Mouse (Mus musculus) MEL (cell line): ENCODE data around the gene Ppp1r15b. TPM values are rescaled to one million over a fixed set of nuclear protein-coding genes. Genes with fewer than 3 reads are reported as not detected.

Experiments used
- DNase-seq: peaks from one replicate; pipeline ENCODE4 v3.0.0; 2011; ENCODE audit warnings: low read depth, low spot score
- H3K27ac ChIP-seq: 2 replicates; pipeline ENCODE4 v1.5.1; 2012; ENCODE audit warnings: low read depth, mild to moderate bottlenecking, control low read depth, low read length, moderate library complexity; ENCODE audit not compliant: control insufficient read depth
- H3K27me3 ChIP-seq, 2 experiments: fragments of 150-350 bp in 1 of 2; sonication (generic) in 1 of 2; 2 replicates each; pipeline ENCODE4 v1.6.1; 2012; ENCODE audit warnings: low read length in 2 of 2, mild to moderate bottlenecking in 2 of 2, improper control_type of control experiment in 1 of 2, moderate library complexity in 1 of 2; ENCODE audit not compliant: insufficient read depth in 2 of 2, control insufficient read depth in 1 of 2
- H3K36me3 ChIP-seq, 2 experiments: 2 replicates each; pipeline ENCODE4 v1.6.1; 2012 to 2014; ENCODE audit warnings: low read length in 2 of 2, improper control_type of control experiment in 1 of 2, inconsistent platforms in 1 of 2, mild to moderate bottlenecking in 1 of 2; ENCODE audit not compliant: insufficient read depth in 2 of 2, control insufficient read depth in 1 of 2
- H3K4me1 ChIP-seq, 2 experiments: fragments of 150-350 bp in 1 of 2; sonication (generic) in 1 of 2; 2 replicates each; pipeline ENCODE4 v1.6.1; 2012; ENCODE audit warnings: low read length in 2 of 2, improper control_type of control experiment in 1 of 2, mild to moderate bottlenecking in 1 of 2; ENCODE audit not compliant: insufficient read depth in 2 of 2, control insufficient read depth in 1 of 2
- H3K4me3 ChIP-seq, 2 experiments: fragments of 150-350 bp in 1 of 2; sonication (generic) in 1 of 2; 2 replicates each; pipeline ENCODE4 v1.5.1; 2012; ENCODE audit warnings: low read depth in 2 of 2, low read length in 2 of 2, mild to moderate bottlenecking in 2 of 2, moderate library complexity in 2 of 2, control low read depth in 1 of 2, improper control_type of control experiment in 1 of 2; ENCODE audit not compliant: control insufficient read depth in 1 of 2, insufficient read depth in 1 of 2
- H3K79me2 ChIP-seq: 2 replicates; pipeline ENCODE4 v1.6.1; 2012; ENCODE audit warnings: mild to moderate bottlenecking, low read length, moderate library complexity; ENCODE audit not compliant: control insufficient read depth, poor library complexity, insufficient read depth
- H3K9ac ChIP-seq: 2 replicates; pipeline ENCODE4 v1.6.1; 2012; ENCODE audit warnings: low read depth, mild to moderate bottlenecking, control low read depth, low read length, moderate library complexity; ENCODE audit not compliant: control insufficient read depth, poor library complexity, severe bottlenecking
- H3K9me3 ChIP-seq: fragments of 150-350 bp; sonication (generic); replicated peaks from 2 replicates; pipeline ENCODE4 v1.6.1; 2012; ENCODE audit warnings: mild to moderate bottlenecking, low read length, improper control_type of control experiment, moderate library complexity; ENCODE audit not compliant: insufficient read depth
- BHLHE40 ChIP-seq: IDR thresholded peaks from 2 replicates; pipeline ENCODE4 v1.6.1; 2012; ENCODE audit warnings: low read depth, mild to moderate bottlenecking, inconsistent platforms, low read length, improper control_type of control experiment, borderline replicate concordance
- CHD2 ChIP-seq: IDR thresholded peaks from 2 replicates; pipeline ENCODE4 v1.6.1; 2011; ENCODE audit warnings: low read length, improper control_type of control experiment
- E2F4 ChIP-seq: IDR thresholded peaks from 2 replicates; pipeline ENCODE4 v1.6.1; 2011; ENCODE audit warnings: low read depth, low read length, improper control_type of control experiment, borderline replicate concordance
- EP300 ChIP-seq, 2 experiments: IDR thresholded peaks; 2 replicates each; pipeline ENCODE4 v1.6.1; 2011; ENCODE audit warnings: improper control_type of control experiment in 2 of 2, low read length in 2 of 2, low read depth in 1 of 2, mild to moderate bottlenecking in 1 of 2
- ETS1 ChIP-seq: IDR thresholded peaks from 2 replicates; pipeline ENCODE4 v1.6.1; 2012; ENCODE audit warnings: low read depth, mild to moderate bottlenecking, inconsistent platforms, low read length, improper control_type of control experiment, moderate library complexity
- GABPA ChIP-seq: IDR thresholded peaks from 2 replicates; pipeline ENCODE4 v1.6.1; 2012; ENCODE audit warnings: low read depth, mild to moderate bottlenecking, inconsistent platforms, low read length, improper control_type of control experiment, moderate library complexity
- HCFC1 ChIP-seq: IDR thresholded peaks from 2 replicates; pipeline ENCODE4 v1.6.1; 2012; ENCODE audit warnings: low read depth, mild to moderate bottlenecking, inconsistent platforms, low read length, improper control_type of control experiment, moderate library complexity
- KAT2A ChIP-seq: conservative IDR thresholded peaks from 2 replicates; pipeline ENCODE4 v1.6.1; 2012; ENCODE audit warnings: low read depth, low read length, improper control_type of control experiment, inconsistent platforms
- MAZ ChIP-seq: IDR thresholded peaks from 2 replicates; pipeline ENCODE4 v1.6.1; 2012; ENCODE audit warnings: low read depth, mild to moderate bottlenecking, inconsistent platforms, low read length, improper control_type of control experiment
- NELFE ChIP-seq: IDR thresholded peaks from 2 replicates; pipeline ENCODE4 v1.6.1; 2011; ENCODE audit warnings: low read depth, low read length, improper control_type of control experiment
- POLR2AphosphoS5 ChIP-seq: IDR thresholded peaks from 2 replicates; pipeline ENCODE4 v1.6.1; 2012; ENCODE audit warnings: low read depth, borderline replicate concordance, mild to moderate bottlenecking, inconsistent platforms, low read length, moderate library complexity, mixed read lengths
- SIN3A ChIP-seq: IDR thresholded peaks from 2 replicates; pipeline ENCODE4 v1.6.1; 2012; ENCODE audit warnings: low read length, improper control_type of control experiment, inconsistent platforms
- SMC3 ChIP-seq: IDR thresholded peaks from 2 replicates; pipeline ENCODE4 v1.6.1; 2011; ENCODE audit warnings: low read depth, low read length, improper control_type of control experiment
- TAL1 ChIP-seq: IDR thresholded peaks from 2 replicates; pipeline ENCODE4 v1.6.1; 2012; ENCODE audit warnings: mild to moderate bottlenecking, inconsistent platforms, low read length, moderate library complexity, mixed read lengths
- TBP ChIP-seq: IDR thresholded peaks from 2 replicates; pipeline ENCODE4 v1.8.0; 2011; ENCODE audit warnings: low read depth, low read length, improper control_type of control experiment
- TCF12 ChIP-seq: IDR thresholded peaks from 2 replicates; pipeline ENCODE4 v1.6.1; 2014; ENCODE audit warnings: low read depth, mild to moderate bottlenecking, inconsistent platforms, low read length, improper control_type of control experiment, moderate library complexity
- UBTF ChIP-seq: IDR thresholded peaks from 2 replicates; pipeline ENCODE4 v1.6.1; 2012; ENCODE audit warnings: low read depth, mild to moderate bottlenecking, inconsistent platforms, low read length, improper control_type of control experiment, moderate library complexity, borderline replicate concordance; ENCODE audit not compliant: insufficient read depth
- USF1 ChIP-seq: IDR thresholded peaks from 2 replicates; pipeline ENCODE4 v1.6.1; 2014; ENCODE audit warnings: low read depth, mild to moderate bottlenecking, inconsistent platforms, low read length, improper control_type of control experiment, moderate library complexity
- ZC3H11A ChIP-seq: IDR thresholded peaks from 2 replicates; pipeline ENCODE4 v1.6.1; 2012; ENCODE audit warnings: low read depth, mild to moderate bottlenecking, inconsistent platforms, low read length, improper control_type of control experiment
- ZKSCAN1 ChIP-seq: IDR thresholded peaks from 2 replicates; pipeline ENCODE4 v1.6.1; 2012; ENCODE audit warnings: low read depth, mild to moderate bottlenecking, inconsistent platforms, low read length, improper control_type of control experiment, moderate library complexity
- ZMIZ1 ChIP-seq: IDR thresholded peaks from 2 replicates; pipeline ENCODE4 v1.6.1; 2012; ENCODE audit warnings: low read depth, mild to moderate bottlenecking, inconsistent platforms, low read length, improper control_type of control experiment, moderate library complexity
- polyA plus RNA-seq, 2 experiments: library from polyadenylated mRNA; stranded (reverse) in 1 of 2; unstranded in 1 of 2; fragments of >175 nt in 1 of 2; fragments of >200 nt in 1 of 2; gene quantifications; 2 replicates each; pipeline versions ENCODE4 v1.2.1 to v1.2.4; 2012; ENCODE audit warnings: low replicate concordance in 2 of 2, low read depth in 1 of 2; ENCODE audit not compliant: insufficient read length in 2 of 2, insufficient read depth in 1 of 2, missing spikeins in 1 of 2
- total RNA-seq: library from RNA; depleted of rRNA; stranded (reverse); fragments of 300-350 nt; gene quantifications from 2 replicates; pipeline ENCODE4 v1.2.3, GENCODE M21; 2012

The Ppp1r15b gene
- total and polyA plus RNA-seq, 3 experiments: 53.1 to 56.3 TPM; not detected in 1

DNA sequence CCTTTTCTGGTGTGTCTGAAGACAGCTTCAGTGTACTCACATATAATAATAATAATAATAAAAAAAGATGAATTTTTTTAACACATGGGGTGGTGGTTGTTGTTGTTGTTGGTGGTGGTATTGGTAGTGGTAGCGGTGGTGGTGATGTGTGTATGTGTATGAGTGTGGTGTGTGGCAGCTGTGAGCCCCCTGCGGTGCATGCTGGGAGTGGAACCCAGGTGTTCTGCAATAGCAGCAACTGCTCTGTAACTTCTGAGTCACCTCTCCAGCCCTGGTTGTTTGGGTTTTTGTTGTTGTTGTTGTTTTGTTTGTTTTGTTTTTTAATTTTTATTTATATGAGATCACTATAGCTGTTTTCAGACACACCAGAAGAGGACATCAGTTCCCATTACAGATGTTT lies 19.6 kb downstream of the Ppp1r15b start:
- Histone ChIP-seq H3K4me1 (no peaks in the 10 kb centered on the region), H3K36me3 (no peaks in the 10 kb centered on the region), H3K27me3 (no peaks in the 10 kb centered on the region), H3K27ac (no peak overlapping the region), H3K9ac (no peak overlapping the region), H3K9me3 (no peaks in the 10 kb centered on the region), H3K79me2 (no peaks in the 10 kb centered on the region), H3K4me3 (no peak overlapping the region)
- TF ChIP-seq ZKSCAN1 (no peak), BHLHE40 (no peak), NELFE (no peak), TBP (no peak), GABPA (no peak), SIN3A (no peak), TAL1 (no peak), CHD2 (no peak), ZMIZ1 (no peak), ETS1 (no peak), ZC3H11A (no peak)
- DNase-seq: no peak

- Histone ChIP-seq H3K9me3 (no peaks in the 10 kb centered on the region), H3K9ac (no peak overlapping the region), H3K27ac (no peak overlapping the region), H3K36me3 (no peaks in the 10 kb centered on the region), H3K4me3 (no peak overlapping the region), H3K79me2 (no peaks in the 10 kb centered on the region), H3K4me1 (no peaks in the 10 kb centered on the region), H3K27me3 (no peaks in the 10 kb centered on the region)
- no peak for DNase-seq
- TF ChIP-seq KAT2A: no peak
Measured at GRCm38 (mm10) chr1:133152213-133152612, 21.3 kb downstream of the Ppp1r15b start.

DNA sequence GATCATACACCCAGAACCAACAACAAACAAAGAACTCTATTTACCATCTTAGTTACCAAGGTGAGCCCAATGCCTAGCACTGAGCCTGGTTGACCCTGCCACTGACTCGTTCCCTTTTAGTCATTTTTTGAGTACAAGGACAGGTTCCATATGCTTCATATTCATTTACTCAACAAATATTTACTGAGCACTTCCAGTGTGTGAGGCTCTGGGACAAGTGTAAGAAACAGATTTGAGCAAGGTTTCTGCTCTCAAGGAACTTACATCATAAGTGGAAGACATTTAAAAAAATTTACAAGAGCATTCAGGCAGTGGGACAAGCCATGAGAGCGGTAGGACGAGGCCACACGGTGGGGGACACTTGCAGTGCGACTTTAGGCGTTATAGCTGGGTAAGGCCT lies 24.3 kb downstream of the Ppp1r15b start:
- H3K36me3 ChIP-seq: peaks cover 0 to 7% of the 10 kb centered on the region in 2 experiments; a peak in 2 of 4 replicates
- H3K79me2 ChIP-seq: no peaks in the 10 kb centered on the region
- no peaks in the 10 kb centered on the region for H3K9me3 ChIP-seq
- peaks cover 8 to 15% of the 10 kb centered on the region in 2 experiments for H3K4me1 ChIP-seq
- no peak overlapping the region for H3K4me3 ChIP-seq
- no peaks in the 10 kb centered on the region for H3K27me3 ChIP-seq
- H3K27ac ChIP-seq: no peak overlapping the region
- H3K9ac ChIP-seq: no peak overlapping the region
- TF ChIP-seq TCF12 (no peak), HCFC1 (no peak), ETS1 (no peak), MAZ (no peak), UBTF (no peak), E2F4 (no peak), SIN3A (no peak), POLR2AphosphoS5 (no peak), SMC3 (no peak), EP300 (IDR thresholded peaks at IDR 0.05; ENCODE audit: low read depth in 1 of 2, low read length in 2 of 2) (no peak), USF1 (no peak), CHD2 (no peak)
- DNase-seq: no peak
